Mouse (Mus musculus): ENCODE measurements around the gene Mrpl35.
"Not testable (repeated sequence)": the region's sequence is repeated elsewhere in the genome, so short reads cannot be mapped to it uniquely, and the experiment has no call there.

Mrpl35 gene

DNA sequence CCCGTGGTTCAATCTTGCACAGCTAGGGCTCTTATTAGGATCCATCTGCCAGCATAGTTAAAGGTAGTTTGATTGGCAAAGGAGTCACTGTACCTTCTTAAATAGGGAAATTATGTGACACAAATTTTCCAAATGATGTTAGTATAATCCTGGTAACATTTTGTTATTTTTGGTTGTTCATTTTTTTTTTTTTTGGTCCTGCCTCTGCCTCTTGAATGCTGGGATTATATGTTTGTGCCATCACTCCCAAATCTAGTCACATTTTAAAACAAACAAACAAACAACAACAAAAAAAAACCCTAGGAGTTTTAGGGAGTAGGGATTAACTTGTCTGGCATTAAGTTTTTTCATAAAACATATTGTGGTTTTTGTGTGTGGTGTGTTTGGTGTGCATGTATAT lies at the start of gene Mrpl35:
Mrpl35 (minus strand) TSS at position 101 of the 400 bp plus-strand sequence.
- DNase-seq (ENCODE audit: low spot score in 2 of 2): no peak

DNA sequence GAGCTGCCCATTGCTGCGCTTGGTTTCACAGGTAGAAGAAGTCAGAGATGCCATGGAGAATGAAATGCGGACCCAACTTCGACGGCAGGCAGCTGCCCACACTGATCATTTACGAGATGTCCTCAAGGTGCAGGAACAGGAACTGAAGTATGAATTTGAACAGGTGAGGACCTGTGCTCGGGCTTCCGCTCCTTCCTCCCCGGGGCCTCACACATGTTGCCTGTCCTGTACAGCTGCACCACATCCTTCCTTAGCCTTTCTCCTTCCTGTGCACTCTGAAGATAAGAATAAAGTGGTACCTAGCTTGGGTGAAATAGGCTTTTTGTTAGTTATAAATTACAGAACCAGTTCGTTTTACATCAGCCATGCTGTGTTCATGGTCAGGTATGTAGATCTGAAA lies 44.6 kb upstream of the Mrpl35 start:
- DNase-seq (ENCODE audit: low spot score in 2 of 2): no peak

DNA sequence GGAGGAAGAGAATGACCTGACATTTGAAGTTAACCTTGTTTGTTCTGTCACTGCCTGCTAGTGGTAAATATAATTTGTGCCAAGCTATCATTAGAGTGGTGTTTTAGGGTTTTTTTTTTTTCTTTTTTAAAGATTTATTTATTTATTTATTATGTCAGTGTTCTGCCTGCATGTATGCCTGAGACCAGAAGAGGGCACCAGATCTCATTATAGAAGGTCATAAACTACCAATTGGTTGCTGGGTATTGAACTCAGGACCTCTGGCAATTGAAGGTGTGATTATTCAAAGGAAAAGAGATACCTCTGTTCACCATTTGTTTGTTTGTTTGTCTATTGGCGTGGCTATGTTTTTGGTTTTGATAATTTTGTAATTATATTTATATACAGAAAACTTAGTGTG lies 42.0 kb upstream of the Mrpl35 start:
- DNase-seq (ENCODE audit: low spot score in 2 of 2): no peak

DNA sequence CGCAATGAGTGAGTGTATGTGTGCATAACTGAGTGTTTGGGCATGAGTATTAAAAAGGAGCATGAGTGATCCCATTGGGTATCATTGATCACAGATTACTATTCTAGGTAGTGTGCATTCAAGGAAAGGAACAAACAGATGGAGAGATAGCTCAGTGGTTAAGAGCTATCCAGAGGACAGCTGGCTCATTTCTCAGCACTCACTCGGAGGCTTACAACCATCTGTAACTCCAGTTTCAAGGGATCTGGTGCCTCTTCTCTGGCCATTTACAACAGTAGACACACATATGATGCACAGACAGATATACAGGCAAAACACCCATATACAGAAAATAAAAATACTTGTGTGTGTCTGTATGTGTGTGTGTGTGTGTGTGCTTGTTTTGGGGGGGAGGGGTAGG lies 41.0 kb upstream of the Mrpl35 start:
- no peak for DNase-seq (ENCODE audit: low spot score in 2 of 2)

DNA sequence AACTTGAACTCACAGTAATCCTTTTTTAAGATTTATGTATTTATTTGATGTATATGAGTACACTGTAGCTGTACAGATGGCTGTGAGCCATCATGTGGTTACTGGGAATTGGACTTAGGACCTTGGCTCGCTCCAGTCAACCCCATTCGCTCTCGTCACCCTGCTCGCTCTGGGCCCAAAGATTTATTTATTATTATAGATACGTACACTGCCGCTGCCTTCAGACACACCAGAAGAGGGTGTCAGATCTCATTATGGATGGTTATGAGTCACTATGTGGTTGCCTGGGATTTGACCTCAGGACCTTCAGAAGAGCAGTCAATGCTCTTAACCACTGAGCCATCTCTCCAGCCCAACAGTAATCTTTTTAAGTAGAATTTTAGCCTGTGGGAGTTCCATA lies 20.1 kb upstream of the Mrpl35 start:
- not testable (repeated sequence) for DNase-seq (ENCODE audit: low spot score in 2 of 2)

DNA sequence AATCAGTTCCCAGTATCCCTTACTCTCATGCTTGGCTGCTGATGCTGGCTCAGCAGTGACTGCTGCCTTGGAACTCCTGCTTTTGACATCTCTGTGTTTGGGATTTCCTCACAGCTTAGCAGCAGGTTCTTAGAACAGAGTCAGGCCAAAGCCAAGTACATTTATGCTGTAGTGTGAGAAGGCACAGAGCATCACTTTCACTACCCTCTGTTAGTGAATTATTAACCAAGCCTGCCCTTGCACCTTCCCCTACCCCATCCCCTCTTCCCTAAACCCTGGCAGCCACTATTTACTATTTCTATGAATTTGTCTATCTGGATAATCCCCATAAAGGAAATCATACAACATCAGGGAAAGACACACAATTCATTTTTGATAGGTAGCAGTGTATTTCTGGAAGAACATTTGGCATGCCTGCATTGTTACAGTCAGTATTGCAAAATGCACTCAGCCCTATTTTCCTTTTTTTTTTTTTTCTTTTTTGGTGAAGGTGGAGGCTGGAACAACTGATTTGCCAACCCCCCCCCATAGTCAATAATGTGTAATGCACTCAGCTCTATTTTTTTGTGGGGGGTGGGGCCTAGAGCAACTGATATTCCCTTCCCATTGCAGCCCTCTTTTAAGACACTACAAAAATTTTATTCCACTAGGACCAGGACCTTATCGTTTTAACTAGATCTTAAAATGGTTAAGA lies 14.0 kb upstream of the Mrpl35 start:
- no peak for DNase-seq (ENCODE audit: low spot score in 2 of 2)

DNA sequence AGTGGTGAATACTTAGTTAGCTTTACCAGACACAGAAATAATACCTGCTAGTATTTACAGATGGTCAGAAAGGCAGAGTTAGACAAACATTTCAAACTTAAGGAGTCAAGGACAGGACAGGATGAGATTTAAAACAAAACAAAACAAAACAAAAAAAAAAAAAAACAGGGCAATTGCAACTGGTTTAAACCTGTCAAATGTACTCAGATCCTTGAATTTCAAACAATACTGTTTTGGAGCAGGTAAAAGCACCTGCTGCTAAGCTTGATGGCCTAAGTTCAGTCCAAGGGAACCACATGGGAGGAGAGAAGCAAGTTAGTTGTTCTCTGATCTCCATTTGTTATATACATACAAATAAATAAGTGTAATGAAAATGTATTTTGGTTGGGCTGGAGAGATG lies 13.0 kb upstream of the Mrpl35 start:
- DNase-seq (ENCODE audit: low spot score in 2 of 2): no peak

DNA sequence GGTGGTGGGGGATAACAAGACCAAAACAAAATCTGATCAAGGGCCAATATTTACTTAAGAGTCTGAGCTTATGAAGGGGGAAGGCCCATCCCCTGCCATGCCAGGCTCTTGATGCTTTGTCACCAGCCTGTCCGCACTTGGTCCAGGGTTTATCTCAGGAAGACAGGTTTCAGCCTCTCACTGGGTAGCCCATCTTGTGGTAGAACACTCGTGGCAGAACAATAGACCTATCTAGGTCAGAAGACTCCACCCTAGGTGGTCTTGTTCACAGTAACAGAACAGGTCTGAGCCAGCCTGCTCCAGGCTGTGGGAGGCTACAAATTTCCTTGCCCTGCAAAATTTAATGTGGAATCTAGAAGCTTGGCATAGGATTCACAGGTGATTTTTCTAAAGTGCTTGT lies 10.0 kb upstream of the Mrpl35 start:
- no peak for DNase-seq (ENCODE audit: low spot score in 2 of 2)

DNA sequence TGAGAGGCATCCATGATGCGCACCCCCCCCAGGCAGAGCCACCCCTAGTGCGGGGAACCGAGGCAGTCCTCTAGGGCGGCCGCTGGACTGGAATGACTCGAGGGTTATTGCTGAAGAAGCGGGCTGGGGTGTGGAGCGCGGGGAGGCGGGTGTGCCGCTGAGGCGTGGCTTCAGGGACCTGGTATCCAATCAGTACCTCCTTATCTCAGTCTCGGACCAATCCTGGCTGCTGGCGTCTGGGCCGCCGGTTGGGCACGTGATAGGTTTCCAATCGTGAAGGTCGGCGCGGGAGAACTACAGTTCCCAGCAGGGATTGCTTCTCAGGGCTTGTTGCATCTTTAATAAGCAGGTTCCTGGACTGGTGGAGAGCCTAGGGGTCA lies 4.8 kb upstream of the Mrpl35 start:
- DNase-seq (ENCODE audit: low spot score in 2 of 2): peak; percentile 74 to 92

DNA sequence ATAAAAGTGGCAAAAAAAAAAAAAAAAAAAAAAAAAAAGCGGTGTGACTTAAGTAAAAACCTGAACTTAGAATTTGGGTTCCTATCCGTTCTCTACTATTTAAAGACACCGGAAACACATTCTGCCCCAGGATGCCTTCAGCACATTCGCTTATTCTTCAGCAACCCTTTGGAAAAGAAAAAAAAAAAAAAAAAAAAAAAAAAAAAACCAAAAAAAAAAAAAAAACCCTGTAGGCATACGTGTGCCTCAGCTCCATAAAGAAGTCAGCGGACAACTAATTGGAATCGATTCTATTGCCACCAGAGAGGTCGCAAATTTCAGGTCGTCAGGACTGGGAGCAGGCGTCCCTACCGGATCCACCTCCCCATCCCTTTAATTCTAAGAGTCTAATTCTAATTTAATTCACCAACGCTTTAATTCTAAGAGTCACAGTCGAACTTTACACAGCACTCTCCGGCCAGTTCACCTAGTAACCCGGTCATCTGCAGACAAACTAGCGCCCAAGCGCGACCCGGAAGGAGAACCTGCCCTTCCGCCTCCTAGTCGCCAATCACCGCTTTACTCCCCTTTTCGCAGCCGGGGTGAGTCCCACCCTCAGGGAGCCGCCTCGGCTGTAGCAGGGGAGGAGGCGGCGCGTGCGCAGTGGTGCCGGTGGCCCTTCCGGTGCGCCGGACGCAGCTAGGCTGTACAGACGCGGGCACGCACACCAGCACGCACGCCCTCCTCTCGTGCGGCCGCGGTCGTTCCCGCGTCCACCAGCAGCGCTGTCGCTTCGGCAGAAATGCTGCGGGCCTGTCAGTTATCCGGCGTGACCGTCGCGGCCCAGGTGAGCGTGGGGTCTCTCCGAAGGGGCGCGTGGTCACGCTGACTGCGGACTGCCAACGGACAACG lies 4.2 kb upstream of the Mrpl35 start, which contains the start of gene Immt:
Immt (plus strand) TSS at position 642 of the 891 bp plus-strand sequence.
- DNase-seq (ENCODE audit: low spot score in 2 of 2): peak; percentile 83 to 95

DNA sequence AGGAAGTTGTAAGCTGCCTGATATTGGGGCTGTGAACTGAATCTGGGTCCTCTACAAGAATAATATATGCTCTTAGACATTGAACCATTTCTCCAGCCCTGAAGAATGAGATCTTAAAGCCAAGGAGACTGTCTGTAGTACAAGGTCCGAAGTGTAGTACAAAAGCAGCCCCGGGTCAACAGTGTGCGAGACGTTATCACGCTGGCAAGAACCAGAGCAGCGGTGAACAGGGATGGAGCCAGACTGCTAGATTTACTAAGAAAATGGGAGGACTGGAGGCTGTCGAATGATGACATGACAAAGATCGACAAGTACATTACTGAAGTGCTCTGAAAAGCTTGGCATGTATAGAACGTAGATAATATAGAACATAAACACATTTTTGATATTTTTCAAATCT lies 3.0 kb upstream of the Mrpl35 start:
- DNase-seq (ENCODE audit: low spot score in 2 of 2): no peak

DNA sequence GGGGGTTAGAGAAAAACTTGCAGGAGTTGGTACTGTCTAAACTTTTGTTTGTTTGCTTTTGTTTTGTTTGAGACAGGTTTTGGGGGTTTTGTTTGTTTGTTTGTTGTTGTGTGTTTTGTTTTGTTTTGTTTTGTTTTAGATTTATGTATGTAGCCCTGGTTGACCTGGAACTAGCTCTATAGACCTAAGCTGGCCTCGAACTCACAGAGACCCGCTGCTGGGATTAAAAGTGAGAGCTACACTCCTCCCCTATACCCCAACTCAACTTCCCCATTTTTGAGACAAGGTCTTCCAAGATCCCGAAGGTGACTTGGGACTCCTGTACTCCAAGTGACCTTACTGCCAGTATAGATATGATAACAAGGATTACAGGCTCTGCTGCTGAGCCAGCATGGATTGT lies 2.8 kb downstream of the Mrpl35 start:
- no peak for DNase-seq (ENCODE audit: low spot score in 2 of 2)

DNA sequence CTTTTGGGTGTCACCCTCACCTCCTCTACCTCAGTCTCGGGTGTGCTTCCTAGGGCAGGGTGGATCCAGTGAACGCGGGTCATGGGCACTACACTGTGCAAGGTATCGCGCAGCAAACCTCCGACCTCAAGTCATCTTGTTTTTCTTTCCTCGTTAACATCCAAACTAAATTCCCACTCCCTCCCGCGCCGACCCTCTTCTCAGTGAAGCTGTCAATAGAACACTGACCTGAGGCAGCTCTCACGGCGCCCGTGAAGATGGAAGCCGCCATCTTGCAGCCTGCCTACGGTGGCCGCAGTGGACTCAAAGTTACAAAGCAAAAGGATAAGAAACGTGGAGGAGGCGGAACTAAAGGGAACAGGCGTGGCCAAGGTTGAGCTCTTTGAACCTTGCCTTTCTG lies 3.3 kb downstream of the Mrpl35 start:
- peak; percentile 85 to 88 for DNase-seq (ENCODE audit: low spot score in 2 of 2)

DNA sequence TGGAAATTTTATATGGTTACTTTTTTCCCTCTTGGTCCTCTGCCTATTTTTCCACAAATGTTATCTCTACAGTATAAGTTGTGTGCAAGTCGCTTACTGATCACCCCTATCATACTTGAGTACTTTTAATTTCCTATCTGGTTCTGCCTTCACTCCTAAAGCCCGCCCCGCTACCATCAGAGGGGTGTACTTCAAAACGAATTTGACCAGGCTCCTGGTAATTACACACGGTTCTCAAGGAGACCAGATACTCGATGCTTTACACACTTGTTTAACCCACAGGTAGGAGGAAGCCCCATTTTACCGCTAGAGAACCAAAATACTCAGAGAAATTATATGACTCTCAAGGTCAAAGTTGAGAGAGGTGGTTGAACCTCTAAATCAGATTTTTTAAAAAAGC lies 3.7 kb downstream of the Mrpl35 start:
- DNase-seq (ENCODE audit: low spot score in 2 of 2): no peak

DNA sequence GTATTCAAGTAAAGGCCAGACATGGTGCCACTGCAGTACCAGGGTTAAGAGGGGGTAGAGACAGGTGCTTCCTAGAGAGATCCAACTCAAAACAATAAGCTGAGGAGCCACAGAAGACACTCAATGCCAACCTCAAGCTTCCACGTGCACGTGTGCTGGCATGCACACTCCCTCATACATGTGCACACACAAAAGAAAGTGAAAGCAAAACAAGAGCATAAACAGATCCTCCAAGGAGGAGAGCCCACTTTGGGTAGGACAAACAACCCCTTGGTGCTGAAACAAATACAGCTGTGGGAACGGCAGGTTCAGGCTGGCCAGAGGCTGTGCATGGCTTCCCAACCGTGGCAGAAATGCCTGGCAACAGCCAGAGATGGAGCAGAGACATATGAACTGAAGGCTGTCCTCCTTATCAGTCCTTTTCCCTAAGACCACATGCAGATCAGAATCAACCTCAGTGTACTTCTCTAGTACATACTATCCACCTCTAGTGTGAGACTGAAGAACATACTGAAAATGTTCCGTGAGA lies 6.9 kb downstream of the Mrpl35 start:
- DNase-seq (ENCODE audit: low spot score in 2 of 2): no peak

DNA sequence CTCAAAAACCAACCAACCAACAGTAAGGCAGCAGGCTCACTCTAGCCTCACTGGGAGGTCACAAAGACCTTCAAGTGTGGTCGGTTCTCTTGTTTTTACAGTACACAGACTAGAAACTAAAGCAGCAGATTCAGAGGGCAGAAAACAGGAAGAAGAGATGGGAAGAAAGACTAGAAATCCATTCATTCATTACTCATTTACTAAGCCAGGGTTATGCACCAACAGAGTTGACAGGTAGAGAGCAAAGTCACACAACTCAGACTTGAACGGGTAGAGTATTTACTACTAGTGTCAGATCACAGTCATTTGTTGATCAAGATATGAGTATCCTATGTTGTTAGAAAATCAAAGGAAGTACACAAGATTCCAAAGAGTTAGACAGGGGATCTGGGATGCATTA lies 13.9 kb downstream of the Mrpl35 start:
- DNase-seq (ENCODE audit: low spot score in 2 of 2): no peak

DNA sequence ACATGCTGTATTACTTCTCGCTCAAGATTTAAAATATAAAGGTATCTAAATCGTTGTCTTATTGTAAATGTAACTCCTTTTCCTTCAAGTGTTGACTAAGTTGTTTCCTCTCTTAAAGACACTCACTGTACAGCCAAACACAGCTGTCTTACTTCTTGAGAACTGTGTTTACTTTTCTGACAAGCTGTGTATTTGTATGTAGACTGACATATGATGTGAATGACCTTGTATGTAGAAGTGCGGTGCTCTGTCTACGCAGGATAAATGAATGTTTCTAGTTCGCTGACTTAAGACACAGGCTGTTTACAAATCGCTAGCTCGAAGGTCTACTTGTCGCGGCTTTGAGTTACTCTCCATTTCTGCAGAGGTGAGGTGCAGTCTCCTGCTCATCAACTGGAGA lies 16.9 kb downstream of the Mrpl35 start:
- DNase-seq (ENCODE audit: low spot score in 2 of 2): no peak

DNA sequence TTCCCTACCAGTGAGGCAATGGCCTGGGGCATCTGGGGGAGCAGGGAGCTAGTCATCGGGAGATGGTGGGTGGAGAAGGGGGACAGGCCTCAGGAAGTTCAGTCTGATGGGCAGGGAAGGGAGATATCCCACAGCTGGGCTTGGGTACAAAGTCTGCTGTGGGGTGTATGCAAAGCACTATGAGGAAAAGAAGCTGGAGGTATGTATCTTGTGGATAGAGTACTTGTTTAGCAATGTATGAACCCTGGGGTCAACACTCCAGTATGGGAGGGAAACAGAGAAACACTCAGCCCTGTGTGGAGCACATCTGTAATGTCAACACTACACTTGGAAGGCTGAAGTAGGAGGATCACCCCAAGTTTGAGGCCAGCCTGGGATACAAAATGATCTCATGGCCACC lies 20.1 kb downstream of the Mrpl35 start:
- no peak for DNase-seq (ENCODE audit: low spot score in 2 of 2)

DNA sequence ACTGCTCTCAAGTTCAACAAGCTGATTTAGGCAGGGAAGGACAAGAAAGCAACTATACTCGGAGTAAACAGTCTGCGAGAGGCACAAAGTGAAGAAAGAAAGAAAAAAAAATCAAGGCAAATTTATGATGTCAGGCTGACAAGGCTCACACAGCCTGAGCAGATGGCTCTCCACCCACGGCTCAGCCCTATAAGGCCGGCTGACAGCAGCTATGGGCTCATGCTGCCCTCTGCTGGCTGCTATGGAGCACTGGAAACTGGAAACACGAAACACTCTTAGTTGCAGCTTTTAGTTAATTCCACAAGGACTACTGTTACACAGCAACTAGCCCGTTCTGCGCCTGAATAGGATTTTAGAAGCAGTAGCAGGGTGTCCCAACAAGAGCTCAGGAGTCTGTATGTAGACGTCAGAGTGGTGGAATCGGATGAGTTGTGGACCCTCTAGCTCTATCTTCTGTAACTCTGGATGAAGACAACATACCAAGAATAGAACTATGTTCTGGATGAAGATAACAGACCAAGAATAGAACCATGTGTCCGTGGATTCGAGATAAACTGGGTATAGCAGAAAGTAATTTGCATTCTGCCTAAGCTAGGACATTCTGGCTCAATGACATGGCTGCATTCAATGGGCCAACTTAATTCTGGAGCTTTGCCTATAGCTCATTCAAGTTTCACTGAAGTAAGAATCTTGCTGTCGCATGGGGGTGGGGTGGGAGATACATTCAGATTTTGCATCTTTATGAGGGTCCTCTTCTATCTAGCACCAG lies 22.5 kb downstream of the Mrpl35 start:
- peak; percentile 12 to 18 for DNase-seq (ENCODE audit: low spot score in 2 of 2)

DNA sequence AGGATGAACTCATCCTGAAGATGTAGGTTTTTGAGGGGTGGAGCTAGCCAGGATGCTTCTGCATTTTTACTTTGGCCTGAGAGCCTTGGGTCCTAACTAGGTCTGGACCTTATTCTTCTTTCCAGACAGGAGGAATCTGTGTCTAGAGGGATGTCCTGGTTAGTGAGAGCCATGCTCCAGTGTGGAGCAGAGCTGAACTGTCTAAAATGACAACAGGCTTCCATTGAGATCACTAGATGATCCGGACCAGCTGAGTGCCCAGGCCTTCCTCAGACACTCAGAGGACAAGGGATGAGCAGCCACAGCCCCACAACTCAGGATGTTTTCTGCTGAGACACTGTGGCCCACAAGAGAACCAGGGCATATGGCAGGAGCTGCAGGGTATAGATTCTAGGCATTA lies 23.2 kb downstream of the Mrpl35 start:
- no peak for DNase-seq (ENCODE audit: low spot score in 2 of 2)

DNA sequence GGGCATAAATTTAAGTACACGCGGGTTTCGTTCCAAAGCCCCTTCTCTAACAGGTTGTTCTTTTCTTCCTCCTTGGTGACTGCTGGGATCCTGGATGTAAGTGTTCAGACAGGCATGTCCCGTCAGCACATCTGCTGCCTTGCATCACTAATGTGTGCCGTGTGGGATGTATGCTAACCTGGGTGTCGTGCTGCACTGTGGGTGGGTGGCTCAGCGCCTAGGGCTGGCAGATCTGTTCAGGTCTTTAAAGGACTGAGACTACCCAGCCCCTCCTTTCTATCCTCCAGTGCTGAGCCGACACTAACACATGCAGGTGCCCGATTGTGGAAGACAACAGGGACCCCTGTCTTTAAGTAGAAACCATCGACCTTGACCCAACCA lies 25.1 kb downstream of the Mrpl35 start:
- no peak for DNase-seq (ENCODE audit: low spot score in 2 of 2)

DNA sequence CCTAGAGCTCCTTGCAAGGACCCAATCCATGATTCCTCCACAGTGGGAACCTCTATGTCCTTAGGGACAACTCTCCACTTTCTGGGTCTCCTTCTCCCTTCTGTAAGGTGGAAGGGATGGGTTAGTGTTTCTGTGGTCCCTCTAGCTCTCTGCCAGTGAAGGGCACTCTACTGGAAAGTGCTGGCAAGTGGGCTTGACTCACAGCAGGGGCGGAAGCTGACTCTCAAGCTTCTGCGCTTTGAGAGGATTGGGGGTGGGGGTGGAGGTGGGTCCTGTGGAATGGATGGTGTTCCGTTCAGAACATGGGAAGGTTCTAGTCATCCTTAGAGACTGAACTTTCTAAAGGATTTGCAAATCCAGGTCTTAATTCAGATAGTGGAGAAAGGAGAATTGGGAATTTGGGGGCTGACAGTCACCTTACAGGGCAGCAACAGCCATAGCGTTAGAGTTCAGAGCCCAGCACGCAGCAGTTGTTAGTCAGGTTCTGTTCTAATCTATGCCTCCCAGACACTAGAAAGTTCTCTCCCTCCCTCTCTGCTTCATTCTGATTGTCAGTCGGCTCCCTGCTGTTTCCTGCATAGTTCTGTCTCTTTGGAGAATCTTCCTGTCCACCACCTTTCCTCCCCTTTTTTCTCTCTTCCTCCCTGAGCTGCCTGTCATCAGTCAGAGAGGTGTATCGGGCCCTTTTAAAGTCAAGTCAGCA lies 25.6 kb downstream of the Mrpl35 start:
- no peak for DNase-seq (ENCODE audit: low spot score in 2 of 2)

Data from urinary bladder, adult 18-20 months (tissue).